ENCODE assay signal across 24 mouse cellular contexts in the genomic region with DNA sequence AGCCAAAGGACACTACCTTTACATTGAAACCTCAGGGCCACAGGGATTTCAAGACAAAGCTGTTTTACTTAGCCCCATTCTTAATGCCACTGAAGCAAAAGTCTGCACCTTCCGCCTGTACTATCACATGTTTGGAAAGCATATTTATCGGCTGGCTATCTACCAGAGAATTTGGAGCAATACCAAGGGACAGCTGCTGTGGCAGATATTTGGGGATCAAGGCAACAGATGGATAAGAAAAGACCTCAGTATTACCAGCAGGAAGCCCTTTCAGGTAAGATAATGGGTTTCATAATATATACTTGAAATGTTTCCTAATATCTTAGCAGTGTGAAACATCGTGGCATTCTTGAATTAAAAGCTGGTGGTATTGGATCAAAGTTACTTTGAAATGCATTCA.
DNase-seq lines count a peak whose midpoint lies in the region; ATAC-seq and TF ChIP-seq lines count a peak whose summit lies in the region.
"Had no signal": no experiment of that assay in that cellular context is flagged by ENCODE, and none has a peak within 500 bp of the region (broad histone marks: within the 10 kb centered on the region; RNA-seq: fewer than 3 reads in every experiment).

No protein-coding gene starts in this region.

- H3K4me1 ChIP-seq in forebrain, embryonic 14.5 days (ENCODE audit: control insufficient read depth, insufficient read depth, low read length) = no peaks in the 10 kb centered on the region
- H3K4me1 ChIP-seq in forebrain, postnatal 0 days (ENCODE audit: insufficient read depth) = no peaks in the 10 kb centered on the region
- H3K4me1 ChIP-seq: embryonic facial prominence, embryonic 10.5 days; embryonic facial prominence, embryonic 13.5 days; hindbrain, embryonic 12.5 days; hindbrain, embryonic 15.5 days had no signal

- 70% methylated on average over 3 of the region's 3 CpGs for WGBS in forebrain, embryonic 14.5 days
- WGBS in forebrain, postnatal 0 days = 55% methylated on average over 3 of the region's 3 CpGs

- no peak overlapping the region for H3K4me2 ChIP-seq in forebrain, embryonic 14.5 days (ENCODE audit: low read length)
- H3K4me2 ChIP-seq in forebrain, postnatal 0 days (ENCODE audit: low read depth) = no peak overlapping the region
- H3K4me2 ChIP-seq: embryonic facial prominence, embryonic 13.5 days; heart, embryonic 11.5 days; hindbrain, embryonic 12.5 days; hindbrain, embryonic 15.5 days had no signal

- no peak for ATAC-seq in forebrain, embryonic 14.5 days
- no peak for ATAC-seq in forebrain, postnatal 0 days
- ATAC-seq: intestine, postnatal 0 days; Patski had no signal

- TF ChIP-seq CTCF in forebrain, postnatal 0 days (IDR thresholded peaks at IDR 0.05; ENCODE audit: low read depth) = no peak

- H3K9ac ChIP-seq in forebrain, embryonic 14.5 days (ENCODE audit: low read length) = no peak overlapping the region
- H3K9ac ChIP-seq in forebrain, postnatal 0 days = no peak overlapping the region
- H3K9ac ChIP-seq: embryonic facial prominence, embryonic 13.5 days; hindbrain, embryonic 12.5 days; hindbrain, embryonic 15.5 days had no signal

- intact Hi-C loops in left cerebral cortex, postnatal 4 days (cut with DNase I) = no loop called here
- intact Hi-C loops in left cerebral cortex, postnatal 36 days (cut with DNase I) = no loop called here

- H3K27ac ChIP-seq in forebrain, embryonic 14.5 days (ENCODE audit: low read depth, low read length) = no peak overlapping the region
- H3K27ac ChIP-seq in forebrain, postnatal 0 days (ENCODE audit: low read depth, low read length) = no peak overlapping the region
- H3K27ac ChIP-seq: embryonic facial prominence, embryonic 10.5 days; embryonic facial prominence, embryonic 13.5 days; gastrocnemius, adult 2 months; hindbrain, embryonic 12.5 days; hindbrain, embryonic 15.5 days had no signal

- H3K4me3 ChIP-seq in forebrain, embryonic 14.5 days (ENCODE audit: low read depth, low read length) = no peak overlapping the region
- no peak overlapping the region for H3K4me3 ChIP-seq in forebrain, postnatal 0 days (ENCODE audit: low read depth, low read length)
- H3K4me3 ChIP-seq: embryonic facial prominence, embryonic 10.5 days; embryonic facial prominence, embryonic 13.5 days; erythroblast, embryonic 14.5 days; gastrocnemius, adult 2 months; hindbrain, embryonic 12.5 days; hindbrain, embryonic 15.5 days had no signal

- H3K9me3 ChIP-seq in forebrain, embryonic 14.5 days (replicated peaks; ENCODE audit: control insufficient read depth, low read length) = no peaks in the 10 kb centered on the region
- no peaks in the 10 kb centered on the region for H3K9me3 ChIP-seq in forebrain, postnatal 0 days (ENCODE audit: low read length)
- H3K9me3 ChIP-seq: embryonic facial prominence, embryonic 10.5 days; embryonic facial prominence, embryonic 13.5 days; hindbrain, embryonic 12.5 days; hindbrain, embryonic 15.5 days had no signal

- no peaks in the 10 kb centered on the region for H3K27me3 ChIP-seq in forebrain, embryonic 14.5 days (replicated peaks; ENCODE audit: control insufficient read depth, insufficient read depth, low read length)
- H3K27me3 ChIP-seq in forebrain, postnatal 0 days (ENCODE audit: insufficient read depth, low read length) = no peaks in the 10 kb centered on the region
- H3K27me3 ChIP-seq: embryonic facial prominence, embryonic 13.5 days; hindbrain, embryonic 12.5 days; hindbrain, embryonic 15.5 days; Patski had no signal

- no peaks in the 10 kb centered on the region for H3K36me3 ChIP-seq in forebrain, embryonic 14.5 days (ENCODE audit: control insufficient read depth, insufficient read depth, low read length)
- H3K36me3 ChIP-seq in forebrain, postnatal 0 days (ENCODE audit: insufficient read depth) = no peaks in the 10 kb centered on the region
- H3K36me3 ChIP-seq: embryonic facial prominence, embryonic 10.5 days; embryonic facial prominence, embryonic 13.5 days; hindbrain, embryonic 12.5 days; hindbrain, embryonic 15.5 days had no signal

- DNase-seq in cerebellum, postnatal 10 days = peak; percentile 16 to 29
- DNase-seq in cerebellum, postnatal 4 days (ENCODE audit: low spot score in 2 of 2) = no peak
- peak; percentile 36 for DNase-seq in forebrain, embryonic 14.5 days (ENCODE audit: low spot score)
- DNase-seq in forebrain, postnatal 0 days = no peak
- DNase-seq in left cerebral cortex, postnatal 4 days = peak; percentile 1
- no peak for DNase-seq in left cerebral cortex, postnatal 36 days (ENCODE audit: low spot score in 2 of 2)
- DNase-seq: adrenal gland, postnatal 10 days; adrenal gland, postnatal 36 days; cerebellum, adult 11-12 months; cerebellum, adult 8-10 months; cerebellum, postnatal 25 days; embryo, embryonic 11 days; gastrocnemius, adult 2 months; gastrocnemius, postnatal 14 days; heart, adult 11 months; kidney, adult 8-10 months had no signal

Comparison
In these comparisons a context has a peak if more than half of its experiments do, and no peak if none do; other contexts are left out.
1. DNase-seq: peak in cerebellum, postnatal 10 days (2 of 2), forebrain, embryonic 14.5 days (single experiment) and left cerebral cortex, postnatal 4 days (single experiment); none in cerebellum, postnatal 4 days (0 of 2), forebrain, postnatal 0 days (single experiment) and left cerebral cortex, postnatal 36 days (0 of 2).